Mouse (Mus musculus): ENCODE measurements around the gene Tomm20.
"Not testable (repeated sequence)": the region's sequence is repeated elsewhere in the genome, so short reads cannot be mapped to it uniquely, and the experiment has no call there.

Gene Tomm20

GRCm38 (mm10) chr8:126917179-126917905 is 28.3 kb downstream of the Tomm20 start:
- no peak for DNase-seq

DNA sequence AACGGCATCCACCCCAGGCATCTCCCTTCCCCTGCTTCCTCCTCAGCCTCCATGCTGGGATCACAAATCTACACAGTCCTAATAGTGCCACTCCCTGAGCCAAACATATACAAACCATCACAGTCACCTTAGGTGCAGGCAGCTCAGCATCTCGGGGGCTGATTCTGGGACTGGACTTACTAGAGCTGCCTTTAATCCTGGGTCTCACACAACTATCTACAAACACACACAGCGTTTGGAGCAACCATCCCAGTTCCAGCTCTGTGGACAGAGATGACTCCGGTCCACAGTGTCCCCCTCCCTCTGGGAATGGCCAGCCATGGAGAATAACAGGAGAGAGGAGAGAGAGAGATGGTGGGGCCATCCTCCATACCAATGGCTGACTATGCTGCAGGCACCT is 29.0 kb downstream of the Tomm20 start:
- no peak for DNase-seq

DNA sequence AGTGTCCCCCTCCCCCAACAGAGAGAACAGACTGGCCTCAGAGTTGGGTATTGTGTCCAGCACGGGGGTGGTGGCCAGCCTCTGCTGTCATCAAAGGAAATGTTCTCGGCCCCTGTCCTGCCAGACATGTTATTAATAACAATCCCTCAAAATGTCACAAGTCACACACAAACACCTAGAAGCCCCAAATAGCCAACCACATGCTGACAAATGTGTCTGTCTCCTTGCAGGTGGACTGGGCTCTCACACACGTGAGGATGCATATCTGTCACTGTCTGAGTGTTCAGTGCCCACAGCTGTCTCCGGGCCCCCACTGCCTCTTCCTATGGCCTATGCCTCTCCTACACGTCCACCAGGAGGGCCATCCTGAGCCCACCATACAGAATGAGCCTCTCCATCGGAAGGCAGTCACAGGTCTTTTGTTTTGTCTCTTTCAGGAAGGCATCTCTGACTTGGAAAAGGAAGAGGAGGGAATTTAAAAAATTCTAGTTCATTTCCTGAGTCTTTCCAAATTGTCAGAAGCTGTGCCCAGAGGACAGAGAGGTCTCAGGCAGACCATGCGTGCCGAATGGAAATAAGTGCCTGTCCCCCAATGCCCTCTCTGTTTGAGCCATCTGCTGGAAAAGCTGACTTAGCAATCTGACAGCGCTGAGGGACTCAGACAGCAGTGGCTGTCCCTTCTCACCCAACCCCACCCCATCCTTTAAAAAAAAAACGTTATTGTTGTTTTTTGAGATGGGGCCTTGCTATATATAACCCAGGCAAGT is 30.9 kb downstream of the Tomm20 start:
- DNase-seq: no peak

GRCm38 (mm10) chr8:126914107-126914490 is 31.5 kb downstream of the Tomm20 start:
- not testable (repeated sequence) for DNase-seq

DNA sequence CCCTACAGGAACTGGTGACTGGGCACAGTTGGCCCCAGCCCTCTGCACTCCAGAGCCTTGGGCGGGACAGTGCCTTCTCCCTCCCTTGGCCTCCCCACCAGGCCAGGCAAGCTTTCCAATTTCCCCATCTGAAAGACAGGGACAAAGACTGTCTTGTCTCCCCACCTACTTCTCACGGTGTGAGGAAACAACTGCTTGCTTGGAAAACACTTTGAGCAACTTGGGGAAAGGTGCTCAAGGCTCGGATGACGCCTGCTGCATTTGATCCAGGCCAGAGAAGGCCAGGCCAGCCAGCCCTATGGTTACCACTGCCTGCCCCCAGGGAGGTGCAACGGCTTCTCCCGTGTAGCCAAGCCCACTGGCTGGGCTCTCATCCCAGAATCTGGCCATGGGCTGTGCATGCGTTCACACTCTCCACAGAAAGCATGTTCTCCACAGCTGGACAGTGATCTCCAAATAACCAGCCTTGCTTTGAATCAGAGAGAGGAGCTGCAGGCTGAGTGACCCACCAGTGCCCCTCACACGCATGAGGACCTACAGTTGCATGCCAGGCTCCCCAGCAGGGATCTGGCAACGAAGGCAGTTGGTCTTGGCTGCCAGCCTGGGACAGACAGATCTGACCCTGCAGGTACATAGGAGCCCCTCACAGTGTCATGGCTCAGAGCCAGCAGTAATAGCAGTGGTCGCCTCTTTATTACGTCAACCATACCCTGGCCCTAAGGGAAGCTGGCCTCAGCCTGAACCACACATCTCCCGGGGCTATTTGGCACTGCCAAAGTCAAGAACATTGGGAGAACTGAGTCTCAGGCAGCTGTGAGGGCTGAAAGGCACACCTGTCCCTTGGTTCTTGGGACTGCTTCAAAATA is 32.2 kb downstream of the Tomm20 start:
- no peak for DNase-seq

GRCm38 (mm10) chr8:126909371-126909802 is 36.3 kb downstream of the Tomm20 start:
- DNase-seq: no peak

DNA sequence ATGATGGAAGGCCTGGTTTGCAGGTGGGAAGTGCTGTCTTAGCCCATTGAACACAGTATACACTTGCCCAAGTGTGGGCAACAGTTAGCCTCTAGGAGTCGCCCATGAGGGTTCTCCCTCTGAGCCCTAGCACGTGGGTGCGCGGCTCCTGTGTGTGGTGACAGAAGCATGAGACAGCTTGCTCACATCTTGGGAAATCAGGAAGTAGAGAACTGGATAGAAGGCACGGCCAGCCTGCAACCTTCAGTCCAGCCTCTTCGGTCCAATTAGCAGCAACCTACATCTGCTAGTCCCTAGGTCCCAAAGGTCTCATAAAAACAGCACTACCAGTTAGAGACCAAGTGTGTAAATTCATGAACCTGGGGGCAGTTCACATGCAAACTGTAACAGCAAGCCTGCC is 36.8 kb downstream of the Tomm20 start:
- peak; percentile 30 for DNase-seq

DNA sequence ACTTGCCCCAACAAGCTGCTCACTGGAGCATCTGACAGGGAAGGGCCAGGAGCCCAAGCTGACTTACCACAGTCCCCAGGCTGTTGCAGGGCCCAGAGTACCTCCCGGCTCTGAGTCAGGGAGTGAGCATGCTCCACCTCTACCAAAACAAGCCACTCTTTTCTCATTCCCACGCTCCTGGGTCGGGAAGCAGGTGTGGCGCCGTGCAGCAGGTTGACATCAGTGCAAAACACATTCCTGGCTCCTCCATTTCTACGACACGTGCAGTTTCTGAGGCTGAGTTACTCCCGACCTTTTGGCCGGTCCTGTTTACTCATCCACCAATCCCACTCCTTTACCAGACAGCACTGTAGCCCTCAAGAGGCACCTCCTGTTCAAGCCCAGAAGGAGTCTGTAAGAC is 37.7 kb downstream of the Tomm20 start:
- DNase-seq: no peak

DNA sequence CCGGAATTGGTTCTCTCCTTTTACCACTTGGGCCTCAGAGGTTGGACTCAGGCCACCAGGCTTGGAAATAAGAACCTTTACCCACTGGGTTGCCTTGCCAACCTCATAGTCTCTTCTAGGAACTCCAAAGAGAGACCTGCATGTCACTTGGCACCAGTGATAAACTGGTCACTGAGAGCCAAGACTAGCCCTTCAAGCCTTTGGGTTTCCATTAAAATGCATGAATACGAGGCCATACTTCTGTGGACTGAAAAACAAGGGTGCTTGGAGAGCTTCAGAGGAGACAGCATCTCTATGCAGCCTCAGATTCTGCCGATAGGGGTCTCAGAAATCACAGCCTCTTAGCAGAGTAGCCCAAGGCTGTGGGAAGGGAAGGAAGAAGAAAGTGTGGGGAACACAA is 38.3 kb downstream of the Tomm20 start:
- DNase-seq: no peak

DNA sequence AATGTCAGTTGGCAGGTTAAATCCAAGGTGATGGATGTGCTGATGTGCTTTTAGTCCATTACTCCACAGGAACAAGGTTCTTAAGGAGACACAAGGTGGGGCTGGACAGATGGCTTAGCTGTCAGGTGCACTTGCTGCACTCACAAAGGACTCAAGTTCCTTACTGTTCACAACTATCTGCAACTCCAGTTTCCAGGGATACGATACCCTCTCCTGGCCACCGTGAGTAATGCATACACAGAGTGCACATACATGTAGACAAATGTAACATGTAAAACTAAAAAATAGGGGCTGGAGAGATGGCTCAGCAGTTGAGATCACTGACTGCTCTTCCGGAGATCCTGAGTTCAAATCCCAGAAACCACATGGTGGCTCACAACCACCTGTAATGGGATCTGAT is 40.3 kb downstream of the Tomm20 start:
- DNase-seq: no peak

DNA sequence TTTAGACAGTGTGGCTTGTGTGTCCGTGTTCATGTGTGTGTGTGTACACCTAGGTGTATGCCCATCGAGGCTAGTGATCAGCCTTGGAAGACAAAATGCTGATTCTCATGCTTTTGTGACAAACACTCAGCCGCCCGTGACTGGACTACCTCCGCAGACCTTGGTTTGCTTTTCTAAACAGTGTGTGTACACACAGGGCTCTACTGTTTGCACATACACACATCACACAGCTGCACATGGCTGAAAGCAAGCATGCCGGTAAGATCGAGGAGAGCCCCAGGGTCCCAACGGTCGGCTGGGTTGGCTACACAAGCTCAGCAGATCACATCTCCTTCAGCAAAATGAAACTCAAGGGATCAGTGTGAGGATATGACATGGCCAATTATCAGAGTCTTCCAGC is 41.7 kb downstream of the Tomm20 start:
- DNase-seq: no peak

GRCm38 (mm10) chr8:126903224-126903895 is 42.3 kb downstream of the Tomm20 start:
- no peak for DNase-seq

DNA sequence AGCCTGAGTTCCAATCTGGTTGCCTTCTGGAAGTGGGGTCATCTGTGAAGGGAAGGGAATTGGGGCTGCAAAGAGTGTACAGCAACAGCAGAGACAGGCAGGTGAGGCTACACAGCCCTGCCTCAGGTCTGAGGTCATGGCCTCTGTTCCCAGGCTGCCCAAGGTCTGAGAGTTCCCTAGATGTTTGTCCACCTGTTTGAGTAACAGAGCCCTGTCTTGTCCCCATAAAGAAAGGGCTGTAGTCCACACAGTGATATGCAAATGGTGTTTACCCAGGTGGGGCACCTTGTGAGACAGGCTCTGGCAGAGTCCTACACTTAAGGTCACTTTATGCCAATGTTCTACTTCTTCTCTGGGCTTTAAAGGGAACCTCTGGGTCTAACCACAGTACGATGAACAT is 44.0 kb downstream of the Tomm20 start:
- DNase-seq: no peak

DNA sequence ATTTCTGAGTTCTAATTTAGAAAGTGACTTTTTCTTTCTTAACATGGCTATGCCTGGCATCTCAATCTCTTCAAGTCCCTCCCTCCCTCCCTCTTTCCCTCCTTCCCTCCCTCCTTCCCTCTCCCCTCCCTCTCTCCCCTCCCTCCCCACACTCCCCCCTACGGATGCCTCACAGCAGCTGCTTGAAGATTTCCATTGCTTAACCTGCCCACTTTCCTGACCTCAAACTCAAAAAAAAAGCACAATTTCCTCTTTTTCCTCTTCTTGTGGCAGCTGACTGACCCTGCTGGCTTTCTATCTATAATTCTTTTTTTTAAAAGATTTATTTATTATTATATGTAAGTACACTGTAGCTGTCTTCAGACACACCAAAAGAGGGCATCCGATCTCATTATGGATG is 44.6 kb downstream of the Tomm20 start:
- no peak for DNase-seq

DNA sequence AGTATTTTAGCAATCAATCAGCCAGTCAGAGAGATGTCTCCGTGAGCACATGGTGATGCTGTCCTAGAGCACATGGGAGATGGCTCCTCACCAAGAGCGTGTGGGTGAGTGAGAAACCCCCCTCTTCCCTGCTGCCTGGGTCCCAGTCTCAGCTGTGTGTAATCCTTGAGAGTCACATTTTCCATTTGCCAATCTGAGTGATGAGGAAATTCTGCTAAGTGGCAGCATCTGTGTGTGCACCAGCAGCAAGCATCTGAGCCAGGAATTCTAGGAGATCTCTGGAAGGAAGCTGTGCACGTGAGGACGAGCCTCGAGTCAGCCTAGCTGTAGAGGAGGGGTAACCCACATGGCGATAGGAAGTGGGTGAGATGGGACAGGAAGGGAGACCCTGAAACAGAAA is 50.5 kb downstream of the Tomm20 start:
- DNase-seq: no peak

DNA sequence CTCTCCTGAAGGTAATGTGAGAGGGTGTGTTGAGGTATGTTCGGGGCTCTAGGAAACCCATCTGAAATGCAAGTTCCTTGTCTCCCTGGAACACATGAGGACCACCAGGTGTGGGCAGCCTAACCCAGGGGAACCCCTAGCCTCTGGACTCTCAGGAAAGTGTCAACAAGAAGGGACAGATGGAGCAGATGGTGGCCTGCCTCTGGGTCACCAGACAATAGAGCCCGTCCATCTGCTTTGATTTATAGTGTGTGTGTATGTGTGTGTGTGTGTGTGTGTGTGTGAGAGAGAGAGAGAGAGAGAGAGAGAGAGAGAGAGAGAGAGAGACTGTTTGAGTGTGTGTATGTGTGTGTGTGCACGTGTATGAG is 58.0 kb downstream of the Tomm20 start:
- no peak for DNase-seq

DNA sequence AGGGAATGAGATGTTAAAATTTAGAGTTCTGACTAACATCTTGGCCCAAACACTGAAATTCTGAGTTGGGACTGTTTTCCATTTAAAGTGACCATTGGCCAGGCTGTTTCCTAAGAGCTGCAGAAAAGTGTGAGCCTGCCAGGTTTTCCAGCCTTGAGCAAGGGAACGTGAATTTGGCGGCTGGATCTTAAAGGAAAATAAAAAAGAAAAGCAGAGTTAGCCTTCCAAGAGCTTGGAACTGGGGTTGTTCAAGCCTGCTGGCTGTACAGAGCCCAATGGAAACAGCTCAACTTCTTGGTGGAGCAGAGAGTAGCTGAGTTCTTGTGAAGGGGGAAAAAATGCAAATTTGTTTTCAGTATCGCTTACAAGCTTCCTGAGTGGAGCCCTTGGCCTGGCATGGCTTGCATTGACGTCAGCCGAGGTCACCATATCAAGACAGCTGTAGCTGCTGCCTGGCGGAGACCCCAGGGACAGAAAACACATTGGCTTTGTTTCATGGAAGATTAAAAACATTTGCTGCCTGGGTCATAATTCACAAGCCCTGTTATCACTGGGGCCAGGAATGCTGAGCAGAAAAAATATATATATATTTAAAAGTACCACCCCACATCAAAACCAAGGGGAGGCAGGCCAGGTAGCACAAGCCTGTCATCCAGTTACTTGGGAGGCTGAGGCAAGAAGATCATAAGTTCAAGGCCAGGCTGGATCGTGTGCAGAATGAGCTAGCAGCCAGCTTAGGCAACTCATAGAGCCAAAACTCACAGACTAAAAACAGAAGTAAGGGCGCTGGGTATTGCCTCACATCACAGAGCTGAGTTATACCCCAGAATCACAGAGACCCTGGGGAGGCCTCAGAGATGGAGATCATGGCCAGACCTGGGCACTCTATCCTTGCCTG is 58.7 kb downstream of the Tomm20 start:
- DNase-seq: peak; percentile 30

GRCm38 (mm10) chr8:126885554-126886485 is 59.8 kb downstream of the Tomm20 start:
- DNase-seq: peak; percentile 42

GRCm38 (mm10) chr8:126884202-126884926 is 61.3 kb downstream of the Tomm20 start:
- DNase-seq: no peak

DNA sequence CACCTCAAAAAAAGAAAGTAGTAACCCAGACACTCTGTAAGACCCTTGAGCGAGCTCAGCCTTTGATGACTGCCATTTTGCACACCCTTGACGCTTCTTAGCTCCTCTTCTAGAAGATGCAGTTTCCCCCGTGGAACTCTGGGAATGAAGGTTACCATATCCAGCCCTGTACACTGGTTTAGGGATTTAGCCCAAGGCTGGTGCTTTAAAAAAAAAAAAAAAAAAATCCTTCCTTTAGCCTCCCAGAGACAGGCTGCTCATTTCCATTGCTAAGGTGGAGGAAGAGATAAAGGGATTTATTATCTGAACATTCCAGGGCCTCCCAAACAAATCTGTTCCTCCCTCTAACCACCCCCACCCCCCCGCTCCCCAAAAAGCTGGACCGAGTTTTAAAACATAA is 61.9 kb downstream of the Tomm20 start:
- DNase-seq: no peak
